Mouse (Mus musculus) embryonic fibroblast, embryonic 13.5 days (primary cell): ENCODE data around the gene Rad51b.

Source experiments
- CTCF ChIP-seq: IDR thresholded peaks from 2 replicates; pipeline ENCODE4 v1.5.1; 2011; ENCODE audit warnings: mild to moderate bottlenecking, control low read depth, low read length, moderate library complexity, borderline replicate concordance; ENCODE audit not compliant: insufficient read depth
- POLR2A ChIP-seq: IDR thresholded peaks from 2 replicates; pipeline ENCODE4 v1.6.1; 2011; ENCODE audit warnings: low read depth, mild to moderate bottlenecking, control low read depth, low read length, moderate library complexity

DNA sequence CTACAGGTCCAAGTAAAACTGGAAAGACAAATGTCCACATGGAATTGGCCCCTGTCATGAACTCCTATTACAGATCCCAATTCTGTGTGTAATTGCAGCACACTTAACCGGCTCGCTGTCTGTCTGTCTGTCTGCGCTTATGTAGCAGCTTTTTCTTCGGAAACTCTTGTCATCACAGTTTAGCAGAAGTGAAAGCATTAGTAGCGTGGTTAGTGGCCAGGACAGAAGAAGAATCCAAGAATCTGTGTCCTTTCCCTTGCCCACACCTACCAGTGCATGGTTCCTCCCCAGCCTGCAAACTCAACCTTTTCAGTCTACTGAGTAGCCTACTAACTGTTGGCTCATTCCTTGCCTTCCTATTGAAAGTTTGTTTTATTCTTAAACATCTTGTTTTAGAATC lies 345.6 kb downstream of the Rad51b start:
- no peak for TF ChIP-seq CTCF
- no peak for TF ChIP-seq POLR2A
